Mouse (Mus musculus): ENCODE results near the gene Zfp791. TPM values are rescaled to one million over a fixed set of nuclear protein-coding genes. Genes with fewer than 3 reads are reported as not detected.

Gene Zfp791
- polyA plus RNA-seq, 2 experiments, result 0.77 to 2.4 TPM

- ATAC-seq (ENCODE audit: low FRiP score, low read depth) (no peak), DNase-seq (ENCODE audit: low spot score) (no peak)
- Histone ChIP-seq H3K4me3 (replicated peaks; ENCODE audit: low read length) (no peak overlapping the region), H3K27me3 (ENCODE audit: control insufficient read depth, insufficient read depth, low read length) (no peaks in the 10 kb centered on the region), H3K4me2 (replicated peaks; ENCODE audit: low read depth, low read length, severe bottlenecking) (no peak overlapping the region), H3K27ac (replicated peaks; ENCODE audit: low read depth, low read length) (no peak overlapping the region), H3K36me3 (ENCODE audit: control insufficient read depth, insufficient read depth, low read length) (peaks cover 54% of the 10 kb centered on the region), H3K9ac (ENCODE audit: low read depth, low read length, severe bottlenecking) (no peak overlapping the region), H3K4me1 (ENCODE audit: control insufficient read depth, insufficient read depth, low read length) (no peaks in the 10 kb centered on the region), H3K9me3 (ENCODE audit: control insufficient read depth, low read length) (no peaks in the 10 kb centered on the region)
- WGBS, result 28% methylated on average over 21 of the region's 21 CpGs
- TF ChIP-seq POLR2A (IDR thresholded peaks at IDR 0.05; ENCODE audit: borderline replicate concordance, extremely low read depth, insufficient read depth, insufficient read length), result no peak
Observed at GRCm38 (mm10) chr8:85091526-85092090, 31.3 kb downstream of the Zfp791 start.

- WGBS, result 85% methylated on average over 11 of the region's 11 CpGs
- Histone ChIP-seq H3K9ac (ENCODE audit: low read depth, low read length, severe bottlenecking) (no peak overlapping the region), H3K27ac (replicated peaks; ENCODE audit: low read depth, low read length) (no peak overlapping the region), H3K9me3 (ENCODE audit: control insufficient read depth, low read length) (no peaks in the 10 kb centered on the region), H3K4me3 (replicated peaks; ENCODE audit: low read length) (no peak overlapping the region), H3K4me1 (ENCODE audit: control insufficient read depth, insufficient read depth, low read length) (no peaks in the 10 kb centered on the region), H3K27me3 (ENCODE audit: control insufficient read depth, insufficient read depth, low read length) (no peaks in the 10 kb centered on the region), H3K36me3 (ENCODE audit: control insufficient read depth, insufficient read depth, low read length) (peaks cover 50% of the 10 kb centered on the region), H3K4me2 (replicated peaks; ENCODE audit: low read depth, low read length, severe bottlenecking) (no peak overlapping the region)
- no peak for TF ChIP-seq POLR2A (IDR thresholded peaks at IDR 0.05; ENCODE audit: borderline replicate concordance, extremely low read depth, insufficient read depth, insufficient read length)
- ATAC-seq (ENCODE audit: low FRiP score, low read depth), result no peak
- DNase-seq (ENCODE audit: low spot score), result no peak
Observed at GRCm38 (mm10) chr8:85090856-85091255, 32.0 kb downstream of the Zfp791 start.

- no peak overlapping the region for H3K4me2 ChIP-seq (replicated peaks; ENCODE audit: low read depth, low read length, severe bottlenecking)
- H3K27me3 ChIP-seq (ENCODE audit: control insufficient read depth, insufficient read depth, low read length), result no peaks in the 10 kb centered on the region
Observed at GRCm38 (mm10) chr8:85088771-85089170, 34.1 kb downstream of the Zfp791 start.

GRCm38 (mm10) chr8:85086238-85086637, 36.7 kb downstream of the Zfp791 start:
- H3K27ac ChIP-seq (replicated peaks; ENCODE audit: low read depth, low read length), result no peak overlapping the region
- no peaks in the 10 kb centered on the region for H3K27me3 ChIP-seq (ENCODE audit: control insufficient read depth, insufficient read depth, low read length)
- no peak for DNase-seq (ENCODE audit: low spot score)
- TF ChIP-seq POLR2A (IDR thresholded peaks at IDR 0.05; ENCODE audit: borderline replicate concordance, extremely low read depth, insufficient read depth, insufficient read length), result no peak
- H3K4me2 ChIP-seq (replicated peaks; ENCODE audit: low read depth, low read length, severe bottlenecking), result no peak overlapping the region
- H3K4me1 ChIP-seq (ENCODE audit: control insufficient read depth, insufficient read depth, low read length), result peaks cover 12% of the 10 kb centered on the region; the same call in 1 of the 2 replicates
- WGBS, result 83% methylated on average over 3 of the region's 3 CpGs
- H3K9me3 ChIP-seq (ENCODE audit: control insufficient read depth, low read length), result no peaks in the 10 kb centered on the region
- H3K4me3 ChIP-seq (replicated peaks; ENCODE audit: low read length), result no peak overlapping the region
- H3K36me3 ChIP-seq (ENCODE audit: control insufficient read depth, insufficient read depth, low read length), result peaks cover 32% of the 10 kb centered on the region
- H3K9ac ChIP-seq (ENCODE audit: low read depth, low read length, severe bottlenecking), result no peak overlapping the region
- no peak for ATAC-seq (ENCODE audit: low FRiP score, low read depth)

More at GRCm38 (mm10) chr8:85088771-85089170, 34.1 kb downstream of the Zfp791 start:
- Histone ChIP-seq H3K4me1 (ENCODE audit: control insufficient read depth, insufficient read depth, low read length) (peaks cover 6% of the 10 kb centered on the region; the same call in 1 of the 2 replicates), H3K4me3 (replicated peaks; ENCODE audit: low read length) (no peak overlapping the region), H3K9ac (ENCODE audit: low read depth, low read length, severe bottlenecking) (no peak overlapping the region), H3K27ac (replicated peaks; ENCODE audit: low read depth, low read length) (no peak overlapping the region), H3K9me3 (ENCODE audit: control insufficient read depth, low read length) (no peaks in the 10 kb centered on the region), H3K36me3 (ENCODE audit: control insufficient read depth, insufficient read depth, low read length) (peaks cover 39% of the 10 kb centered on the region)
- ATAC-seq (ENCODE audit: low FRiP score, low read depth) (no peak), DNase-seq (ENCODE audit: low spot score) (no peak)
- 81% methylated on average over 2 of the region's 2 CpGs for WGBS
- TF ChIP-seq POLR2A (IDR thresholded peaks at IDR 0.05; ENCODE audit: borderline replicate concordance, extremely low read depth, insufficient read depth, insufficient read length), result no peak

- Histone ChIP-seq H3K4me2 (replicated peaks; ENCODE audit: low read depth, low read length, severe bottlenecking) (no peak overlapping the region), H3K9ac (ENCODE audit: low read depth, low read length, severe bottlenecking) (no peak overlapping the region), H3K27me3 (ENCODE audit: control insufficient read depth, insufficient read depth, low read length) (no peaks in the 10 kb centered on the region), H3K27ac (replicated peaks; ENCODE audit: low read depth, low read length) (no peak overlapping the region), H3K4me3 (replicated peaks; ENCODE audit: low read length) (no peak overlapping the region), H3K4me1 (ENCODE audit: control insufficient read depth, insufficient read depth, low read length) (peaks cover 15% of the 10 kb centered on the region), H3K9me3 (ENCODE audit: control insufficient read depth, low read length) (no peaks in the 10 kb centered on the region), H3K36me3 (ENCODE audit: control insufficient read depth, insufficient read depth, low read length) (peaks cover 32% of the 10 kb centered on the region)
- TF ChIP-seq POLR2A (IDR thresholded peaks at IDR 0.05; ENCODE audit: borderline replicate concordance, extremely low read depth, insufficient read depth, insufficient read length), result no peak
- DNase-seq (ENCODE audit: low spot score) (no peak), ATAC-seq (ENCODE audit: low FRiP score, low read depth) (no peak)
- WGBS, result 93% methylated on average over 8 of the region's 8 CpGs
Observed at GRCm38 (mm10) chr8:85084633-85085032, 38.3 kb downstream of the Zfp791 start.

Data from limb, embryonic 14.5 days (tissue).